Mouse (Mus musculus) lung, postnatal 14 days (tissue): ENCODE measurements around the gene Plekha3.
A peak's percentile ranks its signal among the peaks of the same experiment; 100 is the strongest.

Experiments
- DNase-seq: peaks from one replicate; pipeline ENCODE4 v3.0.0; 2021

The Plekha3 gene

DNA sequence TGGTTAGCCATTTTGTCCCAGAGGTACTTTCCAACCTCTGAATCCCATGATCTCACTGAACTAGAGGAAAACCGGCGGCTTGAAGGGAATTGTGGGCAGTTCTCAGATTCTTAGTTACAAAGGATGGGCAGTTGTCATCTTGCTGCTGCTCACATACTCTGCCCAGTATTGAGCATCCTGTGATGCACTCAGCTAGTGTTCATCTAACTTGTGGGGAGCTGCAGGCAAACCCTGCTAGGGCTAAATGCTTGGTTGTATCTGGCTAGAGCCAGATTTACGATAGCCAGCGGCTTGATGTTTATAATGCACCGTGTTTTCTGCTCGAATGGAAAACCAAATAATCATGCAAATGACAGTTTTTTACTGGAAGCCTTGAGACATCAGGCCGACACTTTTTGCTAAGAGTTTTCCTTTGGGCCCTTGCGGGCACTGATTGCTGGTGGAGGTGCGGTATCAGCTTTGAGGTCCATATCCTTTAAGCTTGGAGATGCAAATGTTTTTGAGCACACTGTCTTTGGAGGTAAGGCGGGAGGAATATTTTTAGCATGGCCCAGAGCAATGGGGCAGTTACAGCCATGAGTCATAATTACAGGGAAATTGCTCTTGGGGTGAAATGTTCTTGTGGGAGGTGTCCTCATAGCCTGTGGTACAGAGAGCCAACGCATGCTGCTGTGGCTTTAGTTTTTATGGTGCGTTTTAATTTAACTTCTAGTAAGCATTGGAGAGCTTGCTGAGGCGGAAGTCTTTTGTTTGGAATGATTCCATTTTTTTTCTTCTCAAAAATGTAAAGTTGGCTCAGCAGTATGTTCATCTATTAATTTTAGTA, 1.5 kb downstream of the Plekha3 start:
- DNase-seq = no peak

DNA sequence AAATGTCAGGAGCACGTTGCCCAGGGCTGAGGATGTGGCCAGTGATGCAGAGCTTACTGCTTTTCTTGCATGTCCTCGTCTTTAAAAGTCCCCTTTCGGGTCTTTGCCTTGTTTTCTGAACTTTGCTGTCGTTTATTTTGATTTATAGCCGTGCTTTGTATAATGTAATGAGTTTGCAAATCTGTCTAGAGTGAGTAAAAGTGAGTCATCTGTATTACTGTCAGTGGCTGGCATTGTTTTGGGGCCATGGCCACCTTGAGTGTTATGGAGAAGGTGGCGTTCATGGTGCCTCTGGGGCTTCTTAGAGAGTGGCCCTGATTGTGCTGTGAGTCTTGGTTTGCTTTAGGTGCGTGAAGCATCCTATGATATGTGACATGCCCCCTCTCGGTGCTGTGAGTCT, 7.2 kb downstream of the Plekha3 start:
- DNase-seq = no peak

DNA sequence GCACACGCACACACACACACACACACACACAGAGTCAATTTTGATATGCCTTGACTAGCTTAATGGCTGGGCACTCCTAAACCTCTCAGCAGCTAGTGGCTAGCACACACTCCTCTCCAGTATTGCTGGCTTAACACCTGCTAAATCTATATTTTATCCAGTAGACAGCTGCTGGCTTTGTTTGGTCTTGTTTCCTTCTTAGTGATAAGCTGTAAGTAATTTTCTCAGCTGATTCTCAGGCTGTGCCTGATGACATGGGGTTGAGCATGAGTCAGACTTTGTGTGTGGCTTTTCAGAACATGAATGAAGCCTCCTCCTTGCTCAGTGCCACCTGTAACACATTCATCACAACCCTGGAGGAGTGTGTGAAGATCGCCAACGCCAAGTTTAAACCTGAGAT, 11.9 kb downstream of the Plekha3 start:
- no peak for DNase-seq

DNA sequence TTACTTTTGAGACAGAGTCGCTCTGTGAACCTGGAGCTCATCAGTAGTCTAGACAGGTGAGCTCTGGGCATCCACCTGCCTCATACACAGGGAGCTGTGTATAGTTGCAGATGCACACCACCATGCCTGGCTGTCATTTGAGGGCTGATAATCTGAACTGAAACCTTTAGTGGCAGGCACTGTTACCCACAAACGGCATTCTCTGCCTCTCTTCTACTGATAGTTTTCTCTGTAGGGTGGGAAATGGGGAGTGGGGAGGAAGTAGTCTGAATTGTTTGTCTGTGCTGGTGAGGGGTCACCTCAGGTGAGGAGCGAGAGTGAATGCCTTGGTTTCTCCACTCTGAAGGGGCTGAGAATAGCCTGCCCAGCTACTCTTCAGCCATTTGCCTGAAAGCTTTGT, 12.5 kb downstream of the Plekha3 start:
- DNase-seq = no peak

DNA sequence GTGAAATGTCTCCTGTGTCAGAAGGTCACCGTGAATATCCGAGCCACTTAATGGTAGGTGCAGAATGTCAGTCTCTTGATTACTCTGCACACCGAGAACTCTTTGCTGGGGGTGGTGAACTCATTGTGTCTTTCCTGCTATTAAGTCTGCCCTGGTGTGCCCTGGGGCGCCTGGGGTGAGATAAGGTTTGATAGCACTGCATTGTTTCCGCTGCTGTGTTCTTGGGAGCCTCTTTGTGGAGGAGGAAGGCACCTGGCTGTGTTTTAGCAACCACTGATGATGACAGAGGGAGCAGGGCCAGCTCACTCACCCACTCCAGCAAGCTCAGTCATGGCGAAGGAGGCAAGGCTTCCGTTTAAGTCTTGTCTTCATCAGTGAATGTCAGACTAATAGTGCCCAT, 13.1 kb downstream of the Plekha3 start:
- DNase-seq = no peak

DNA sequence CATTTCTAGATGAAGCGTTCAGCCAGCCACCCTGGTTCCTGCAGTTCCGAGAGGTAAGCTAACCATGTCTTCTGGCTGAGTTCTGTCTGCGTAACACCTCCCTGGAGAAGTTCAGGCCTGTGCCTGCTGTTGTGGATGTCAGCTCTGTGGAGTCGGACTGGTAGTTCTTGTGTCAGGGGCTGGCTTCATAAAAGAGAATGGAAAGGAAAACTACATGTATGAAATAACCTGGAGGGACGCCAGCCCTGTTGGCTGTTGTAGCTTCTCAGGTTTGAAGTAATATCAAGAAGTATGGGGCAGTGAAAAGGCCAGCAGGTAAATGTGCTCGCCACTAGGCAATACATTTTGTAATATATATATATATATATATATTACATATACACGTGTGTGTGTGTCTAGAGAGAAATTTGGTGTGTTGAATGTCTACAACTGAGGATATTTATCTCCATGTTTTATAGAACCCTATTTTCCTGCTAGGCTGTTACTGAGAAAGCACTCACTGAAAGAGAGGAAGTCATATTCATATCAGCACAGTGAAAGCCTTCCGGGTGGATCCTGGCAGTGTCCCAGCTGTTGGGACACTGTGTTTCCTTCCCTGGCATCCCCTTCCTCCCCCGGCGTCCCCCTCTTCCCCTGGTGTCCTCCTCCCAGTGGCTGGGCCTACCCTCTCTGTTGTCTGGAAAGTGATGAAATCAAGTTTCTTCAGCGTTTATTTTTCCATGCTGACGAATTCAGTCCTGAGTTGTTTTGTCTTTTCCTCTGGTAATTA, 15.5 kb downstream of the Plekha3 start:
- DNase-seq = peak; percentile 81

DNA sequence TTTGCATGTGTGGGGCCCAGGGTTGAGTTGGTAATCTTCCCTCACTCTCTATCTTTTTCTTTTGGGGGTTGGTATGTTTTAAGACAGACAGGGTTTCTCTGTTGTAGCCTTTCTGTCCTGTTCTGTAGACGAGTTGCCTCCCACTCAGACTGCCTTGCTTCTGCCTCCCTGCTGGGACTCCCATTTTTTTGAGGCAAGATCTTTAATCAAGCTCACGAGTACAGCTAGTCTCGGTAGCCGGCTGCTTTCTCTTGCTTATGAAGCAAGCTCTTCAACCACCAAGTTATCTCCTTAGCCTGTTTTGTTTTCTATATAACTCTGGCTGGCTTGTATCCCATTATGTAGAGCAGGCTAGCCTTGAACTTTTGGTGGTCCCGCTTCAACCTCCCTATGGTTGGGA, 18.7 kb downstream of the Plekha3 start:
- DNase-seq = no peak

DNA sequence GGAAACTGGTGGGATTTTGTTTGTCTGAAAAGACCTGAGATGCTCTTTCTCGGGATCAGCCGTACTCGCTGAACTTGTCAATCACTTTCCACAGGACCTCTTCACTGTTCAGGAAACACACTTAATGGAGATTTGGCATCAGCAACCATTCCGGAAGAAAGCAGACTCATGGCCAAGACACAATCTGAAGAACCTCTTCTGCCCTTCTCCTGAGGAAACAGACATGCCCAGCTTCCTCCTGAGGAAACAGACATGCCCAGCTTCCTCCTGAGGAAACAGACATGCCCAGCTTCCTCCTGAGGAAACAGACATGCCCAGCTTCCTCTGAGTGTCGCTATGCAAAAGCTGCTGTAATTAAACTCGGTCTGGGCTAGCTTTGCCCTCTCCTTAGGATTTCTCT, 20.2 kb downstream of the Plekha3 start:
- no peak for DNase-seq

DNA sequence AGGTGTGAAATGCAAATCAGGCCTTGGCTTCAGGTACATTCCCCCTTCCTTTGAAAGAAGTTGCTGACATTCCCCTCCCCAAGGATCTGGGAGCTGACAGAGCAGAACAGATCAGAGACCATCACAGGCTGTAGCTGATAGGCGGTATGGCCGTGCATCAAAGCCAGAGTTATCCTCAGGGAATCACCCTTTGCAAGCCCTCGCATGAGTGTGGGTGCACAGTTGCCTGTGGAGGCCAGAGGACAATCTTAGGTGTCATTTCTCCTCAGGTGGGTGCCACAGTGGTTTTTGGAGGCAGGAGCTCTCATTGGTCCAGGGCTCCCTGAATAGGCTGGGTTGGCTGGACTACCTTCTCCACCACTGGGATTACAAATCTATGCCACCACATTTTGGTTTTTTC, 27.1 kb downstream of the Plekha3 start:
- DNase-seq = no peak

DNA sequence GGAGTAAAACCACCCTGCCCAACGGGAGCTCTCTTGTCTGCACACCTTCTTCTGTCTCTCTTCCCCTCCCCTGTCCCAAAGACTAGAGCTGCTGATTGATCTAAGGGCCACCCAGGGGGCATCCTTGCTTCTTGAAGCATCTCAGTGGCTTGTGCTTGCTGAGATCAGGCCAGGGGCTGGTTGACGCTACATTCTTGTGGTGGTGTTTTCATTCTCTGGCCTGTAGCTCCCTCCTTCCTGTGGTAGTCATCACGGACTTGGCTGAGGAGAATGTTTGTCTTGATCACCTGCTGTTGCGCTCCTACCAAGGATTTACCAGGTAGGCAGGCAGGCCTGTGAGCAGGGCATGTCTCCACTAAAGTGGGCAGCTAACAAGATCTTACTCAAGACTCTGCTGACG, 27.7 kb downstream of the Plekha3 start:
- DNase-seq = no peak

DNA sequence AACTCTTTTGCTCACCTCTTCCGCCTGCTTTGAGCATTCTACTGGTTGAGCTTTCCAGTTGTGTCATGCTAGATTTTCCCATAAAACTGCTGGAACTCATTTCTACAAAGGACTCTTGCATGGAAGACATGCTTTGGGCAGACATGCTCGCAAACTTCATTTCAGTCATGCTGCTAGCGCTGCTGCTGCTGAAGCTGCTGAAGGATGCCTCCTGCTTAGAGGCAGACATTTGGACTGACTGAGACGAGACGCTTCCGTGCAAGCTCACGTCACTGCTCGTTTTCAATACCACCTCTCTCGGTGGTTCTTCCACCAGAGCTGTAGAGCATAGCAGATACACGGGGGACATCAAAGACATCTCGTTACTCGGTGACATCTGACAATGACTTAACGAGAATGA, 30.6 kb downstream of the Plekha3 start:
- DNase-seq = no peak

DNA sequence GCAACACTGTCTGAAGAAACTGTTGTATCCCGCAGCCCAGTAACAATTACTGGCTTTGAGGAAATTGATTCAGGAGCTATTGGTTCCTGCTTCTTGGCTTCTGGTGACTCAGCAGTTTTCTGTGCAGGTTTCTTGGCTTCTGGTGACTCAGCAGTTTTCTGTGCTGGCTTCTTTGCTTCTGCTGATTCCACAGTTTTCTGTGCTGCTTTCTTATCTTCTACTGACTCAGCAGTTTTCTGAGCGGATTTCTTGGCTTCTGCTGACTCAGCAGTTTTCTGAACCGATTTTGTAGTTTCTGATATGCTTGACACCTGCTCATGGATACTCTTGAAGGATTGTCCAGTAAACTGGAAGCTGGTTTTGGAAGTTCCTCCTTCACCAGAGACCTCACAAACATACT, 33.4 kb downstream of the Plekha3 start:
- DNase-seq = no peak

DNA sequence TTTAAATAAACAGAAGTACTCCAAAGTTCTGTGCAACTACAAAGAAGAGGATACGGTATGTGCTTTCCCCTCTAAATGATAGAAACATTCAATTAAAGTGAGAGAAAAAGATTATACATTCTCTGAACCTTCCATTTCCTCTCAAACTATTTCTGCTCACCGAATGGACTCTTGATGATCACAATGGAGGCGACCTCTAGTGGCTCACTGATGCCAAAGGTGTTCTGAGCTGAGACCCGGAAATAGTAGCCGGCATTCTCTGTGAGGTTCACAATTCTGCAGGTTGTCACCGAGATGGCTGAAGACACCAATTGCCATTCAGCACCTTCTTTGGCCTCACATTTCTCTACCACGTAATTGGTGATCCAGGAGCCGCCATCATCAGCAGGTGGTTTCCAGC, 39.9 kb downstream of the Plekha3 start:
- DNase-seq = peak; percentile 29

DNA sequence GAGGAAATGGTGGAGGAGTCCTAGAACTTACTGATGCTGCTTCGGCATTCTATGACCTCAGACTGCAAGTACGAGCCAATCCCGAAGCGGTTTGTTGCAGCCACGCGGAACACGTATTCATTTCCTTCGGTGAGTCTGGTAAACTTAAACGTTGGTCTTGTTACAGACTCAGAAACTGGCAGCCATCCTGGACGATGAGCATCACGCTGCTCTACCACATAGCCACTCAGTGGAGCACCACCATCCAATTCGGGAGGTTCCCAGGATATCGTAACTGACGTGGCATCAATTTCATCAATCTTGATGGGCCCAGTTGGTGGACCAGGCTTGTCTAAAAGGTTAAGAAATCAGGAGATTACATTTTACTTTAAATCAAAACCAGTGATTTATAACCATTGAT, 44.6 kb downstream of the Plekha3 start:
- no peak for DNase-seq
